Mouse (Mus musculus) ES-Bruce4 (cell line): ENCODE measurements around the gene Pxylp1.

Experiments
- EP300 ChIP-seq: IDR thresholded peaks from 2 replicates; pipeline ENCODE4 v1.6.1; 2011; ENCODE audit warnings: low read depth, low read length; ENCODE audit not compliant: insufficient read depth
- POLR2A ChIP-seq: IDR thresholded peaks from one replicate; pipeline ENCODE4 v1.8.1; 2011; ENCODE audit warnings: low read length; ENCODE audit not compliant: insufficient read depth

DNA sequence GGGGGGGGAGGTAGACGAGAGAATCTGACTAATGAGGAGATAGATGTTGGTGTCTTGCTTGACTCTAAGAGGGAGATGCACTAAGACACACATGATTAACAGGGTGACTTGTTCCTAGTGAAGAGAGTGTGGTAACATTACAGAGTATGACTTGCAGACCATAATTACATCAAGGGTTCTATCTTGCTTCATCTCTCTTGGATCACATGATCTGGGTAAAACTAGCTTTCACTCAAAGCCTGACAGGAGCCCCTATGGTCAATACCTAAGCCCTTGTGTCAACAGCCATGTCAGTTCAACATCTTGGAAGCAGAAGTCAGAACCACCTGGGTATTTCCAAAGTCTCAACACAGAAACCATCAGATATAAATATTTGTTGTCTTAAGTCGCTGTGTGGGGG lies 99.9 kb downstream of the Pxylp1 start:
- TF ChIP-seq POLR2A (no peak), EP300 (no peak)
